9 mouse cellular contexts compared by ENCODE assay signal in genomic region chr19:46131694-46132525, GRCm38 (mm10). TPM values are rescaled to one million over a fixed set of nuclear protein-coding genes. Genes with fewer than 3 reads are reported as not detected.
DNase-seq lines count a peak whose midpoint lies in the region; ATAC-seq and TF ChIP-seq lines count a peak whose summit lies in the region.
"Had no signal": no experiment of that assay in that cellular context is flagged by ENCODE, and none has a peak within 500 bp of the region (broad histone marks: within the 10 kb centered on the region; RNA-seq: fewer than 3 reads in every experiment).

Gene Elovl3, plus strand, starts transcription at chr19:46131897.

- no peaks in the 10 kb centered on the region for H3K9me3 ChIP-seq in E14TG2a.4 (ENCODE audit: low read length)
- H3K9me3 ChIP-seq in intestine, postnatal 0 days (ENCODE audit: control insufficient read depth), result no peaks in the 10 kb centered on the region
- no peaks in the 10 kb centered on the region for H3K9me3 ChIP-seq in stomach, postnatal 0 days (ENCODE audit: control insufficient read depth, low read length)

- 0 out of 2 replicates have a peak within 1 kb of the TSS, but pooled peaks have one; percentile 3 for H3K9ac ChIP-seq in intestine, postnatal 0 days (ENCODE audit: low read depth, low read length)
- no peak within 1 kb of the TSS for H3K9ac ChIP-seq in stomach, postnatal 0 days (ENCODE audit: low read length)

- no peak within 1 kb of the TSS for H3K27ac ChIP-seq in intestine, postnatal 0 days (ENCODE audit: low read depth, low read length)
- no peak within 1 kb of the TSS for H3K27ac ChIP-seq in stomach, postnatal 0 days (replicated peaks)

- H3K27me3 ChIP-seq in E14TG2a.4 (ENCODE audit: insufficient read depth, low read length), result peaks cover 72% of the 10 kb centered on the region
- peaks cover 59% of the 10 kb centered on the region for H3K27me3 ChIP-seq in intestine, postnatal 0 days (replicated peaks; ENCODE audit: control insufficient read depth, insufficient read depth, low read length)
- H3K27me3 ChIP-seq in stomach, postnatal 0 days (ENCODE audit: control insufficient read depth, insufficient read depth, low read length), result peaks cover 9% of the 10 kb centered on the region; the same call in 1 of the 2 replicates

- H3K4me3 ChIP-seq in E14TG2a.4 (replicated peaks; ENCODE audit: low read length), result peak within 1 kb of the TSS; percentile 52
- H3K4me3 ChIP-seq in intestine, postnatal 0 days (ENCODE audit: low read depth, low read length), result peak within 1 kb of the TSS; percentile 26
- H3K4me3 ChIP-seq in stomach, postnatal 0 days (ENCODE audit: low read depth, low read length), result peak within 1 kb of the TSS; percentile 28

- peak within 1 kb of the TSS; percentile 59 for H3K4me2 ChIP-seq in intestine, postnatal 0 days (replicated peaks; ENCODE audit: low read depth)
- peak within 1 kb of the TSS; percentile 54 for H3K4me2 ChIP-seq in stomach, postnatal 0 days (replicated peaks; ENCODE audit: low read depth)

- WGBS in intestine, postnatal 0 days, result 3% methylated on average over 31 of the region's 31 CpGs
- WGBS in stomach, postnatal 0 days, result 3% methylated on average over 30 of the region's 31 CpGs

- peaks cover 22% of the 10 kb centered on the region for H3K4me1 ChIP-seq in E14TG2a.4 (replicated peaks; ENCODE audit: low read depth, low read length)
- peaks cover 8% of the 10 kb centered on the region; the same call in 1 of the 2 replicates for H3K4me1 ChIP-seq in intestine, postnatal 0 days (replicated peaks; ENCODE audit: control insufficient read depth, insufficient read depth, low read length)
- peaks cover 11% of the 10 kb centered on the region for H3K4me1 ChIP-seq in stomach, postnatal 0 days (replicated peaks; ENCODE audit: control insufficient read depth, insufficient read depth)

- TF ChIP-seq CTCF in E14TG2a.4 (conservative IDR thresholded peaks at IDR 0.05; ENCODE audit: low read length), result no peak
- TF ChIP-seq CTCF in intestine, postnatal 0 days (IDR thresholded peaks at IDR 0.05; ENCODE audit: low read depth), result no peak
- TF ChIP-seq CTCF in stomach, postnatal 0 days (IDR thresholded peaks at IDR 0.05; ENCODE audit: low read depth), result no peak

- H3K36me3 ChIP-seq in E14TG2a.4 (ENCODE audit: insufficient read depth, low read length), result no peaks in the 10 kb centered on the region
- H3K36me3 ChIP-seq in intestine, postnatal 0 days (ENCODE audit: control insufficient read depth, insufficient read depth), result no peaks in the 10 kb centered on the region
- H3K36me3 ChIP-seq in stomach, postnatal 0 days (ENCODE audit: control insufficient read depth, insufficient read depth, low read length), result no peaks in the 10 kb centered on the region

- DNase-seq in adrenal gland, postnatal 14 days, result peak; percentile 79
- peak; percentile 40 to 59 for DNase-seq in heart, adult 18-20 months
- peak; percentile 58 for DNase-seq in lung, postnatal 10 days
- peak; percentile 37 for DNase-seq in stomach, postnatal 0 days (ENCODE audit: low spot score)
- DNase-seq in right cerebral cortex, adult 18-20 months, result no peak
- no peak for DNase-seq in T-cell, adult 2 months (ENCODE audit: low spot score)

- no peak for ATAC-seq in intestine, postnatal 0 days
- ATAC-seq in stomach, postnatal 0 days (ENCODE audit: low FRiP score, low TSS enrichment), result no peak; the same call in 1 of the 2 replicates

- TF ChIP-seq EP300 in stomach, postnatal 0 days (optimal IDR thresholded peaks at IDR 0.05), result no peak

RNA-seq across cellular contexts. Expression of gene Elovl3, which starts in this region (rescaled TPM):
- 7.4 and 8.7 TPM in 2 replicates for total RNA-seq in adrenal gland, postnatal 14 days (2021)
- 1 to 10 TPM in 1 of 2 experiments, not detected in 1; 5.1 TPM for total RNA-seq in heart, adult 18-20 months (2021)
- polyA plus RNA-seq in intestine, postnatal 0 days (2015; fragmentation: Nextera tagmentation; extraction: Ambion mirVana), result not detected in 2 replicates
- polyA plus RNA-seq in stomach, postnatal 0 days (2015; fragmentation: Nextera tagmentation; extraction: Ambion mirVana), result 0.05 TPM in 1 of 2 replicates, not detected in the other
- polyA plus RNA-seq: cortical plate, adult 2 months had no signal

Comparison
In these comparisons a context has a peak if more than half of its experiments do, and no peak if none do; other contexts are left out.
1. Peak in DNase-seq, H3K4me3 ChIP-seq and H3K4me2 ChIP-seq in stomach, postnatal 0 days; RNA of the gene not detected or under 1 TPM.
2. DNase-seq: peak in adrenal gland, postnatal 14 days (single experiment), heart, adult 18-20 months (2 of 2) and lung, postnatal 10 days (single experiment); none in right cerebral cortex, adult 18-20 months (single experiment) and T-cell, adult 2 months (single experiment).
3. Peak in every context shown above with its lines, with median percentiles within 50 percentile points of each other: H3K4me3 ChIP-seq.